Mouse (Mus musculus): ENCODE data around the gene Acot7. TPM values are rescaled to one million over a fixed set of nuclear protein-coding genes. Genes with fewer than 3 reads are reported as not detected.

The Acot7 gene
- polyA plus RNA-seq, 1 experiment, result 15.4 TPM

GRCm38 (mm10) chr4:152263512-152264176 lies 85.7 kb downstream of the Acot7 start:
- Histone ChIP-seq H3K4me3 (ENCODE audit: extremely low read depth, insufficient read depth, insufficient read length) (no peak overlapping the region), H3K36me3 (ENCODE audit: control insufficient read depth, insufficient read depth, low read length) (no peaks in the 10 kb centered on the region), H3K4me1 (ENCODE audit: control insufficient read depth, insufficient read depth, insufficient read length) (no peaks in the 10 kb centered on the region), H3K27me3 (ENCODE audit: control insufficient read depth, insufficient read depth, low read length) (no peaks in the 10 kb centered on the region), H3K27ac (ENCODE audit: insufficient read depth, low read length) (no peak overlapping the region)
- DNase-seq (ENCODE audit: low read depth in 1 of 2, low spot score in 2 of 2), result no peak
- no peak for TF ChIP-seq CTCF (IDR thresholded peaks at IDR 0.05; ENCODE audit: extremely low read depth, insufficient read depth, insufficient read length, insufficient replicate concordance)
- TF ChIP-seq POLR2A (IDR thresholded peaks at IDR 0.05; ENCODE audit: low read depth, low read length), result no peak
- 86% methylated on average over 10 of the region's 10 CpGs for WGBS

- no peak overlapping the region for H3K4me3 ChIP-seq (ENCODE audit: extremely low read depth, insufficient read depth, insufficient read length)
- H3K4me1 ChIP-seq (ENCODE audit: control insufficient read depth, insufficient read depth, insufficient read length), result no peaks in the 10 kb centered on the region
- WGBS, result 81% methylated on average over 4 of the region's 4 CpGs
These were observed 86.2 kb downstream of the Acot7 start for GRCm38 (mm10) chr4:152264177-152264530.

DNA sequence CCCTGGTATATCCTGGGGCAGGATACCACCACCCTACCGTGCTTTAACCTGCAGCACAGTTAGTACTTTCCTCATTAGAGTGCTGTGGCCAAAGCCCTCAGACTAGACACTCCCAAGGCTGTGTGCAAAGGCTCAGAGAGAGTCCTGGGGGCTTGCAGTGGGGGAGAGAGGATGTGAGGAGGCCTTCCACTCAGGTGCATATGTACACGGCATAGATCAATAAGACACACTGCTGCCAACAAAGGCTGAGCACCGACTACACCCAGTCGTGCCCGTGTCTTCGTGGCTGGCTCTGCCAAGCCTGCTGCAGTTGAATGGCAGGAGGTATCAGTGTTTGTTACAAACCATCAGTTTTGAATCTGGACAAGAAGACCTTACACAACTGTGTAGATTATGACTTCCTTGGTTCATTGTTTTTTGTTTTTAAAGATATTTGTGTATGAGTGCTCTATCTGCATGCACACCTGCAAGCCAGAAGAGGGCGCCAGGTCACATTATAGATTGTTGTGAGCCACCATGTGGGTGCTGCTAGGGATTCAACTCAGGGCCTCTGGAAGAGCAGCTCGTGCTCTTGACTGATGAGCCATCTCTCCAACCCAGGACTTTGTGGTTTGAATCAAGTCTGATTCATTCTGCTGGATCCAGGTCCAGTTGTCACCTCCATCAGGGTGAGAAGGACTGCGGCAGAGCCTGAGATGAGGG lies 87.1 kb downstream of the Acot7 start:
- no peak overlapping the region for H3K27ac ChIP-seq (ENCODE audit: insufficient read depth, low read length)
- no peaks in the 10 kb centered on the region for H3K36me3 ChIP-seq (ENCODE audit: control insufficient read depth, insufficient read depth, low read length)
- TF ChIP-seq CTCF (IDR thresholded peaks at IDR 0.05; ENCODE audit: extremely low read depth, insufficient read depth, insufficient read length, insufficient replicate concordance), result no peak
- no peak for TF ChIP-seq POLR2A (IDR thresholded peaks at IDR 0.05; ENCODE audit: low read depth, low read length)
- 91% methylated on average over 9 of the region's 9 CpGs for WGBS
- no peak for DNase-seq (ENCODE audit: low read depth in 1 of 2, low spot score in 2 of 2)
- H3K27me3 ChIP-seq (ENCODE audit: control insufficient read depth, insufficient read depth, low read length), result no peaks in the 10 kb centered on the region
- H3K4me3 ChIP-seq (ENCODE audit: extremely low read depth, insufficient read depth, insufficient read length), result no peak overlapping the region
- H3K4me1 ChIP-seq (ENCODE audit: control insufficient read depth, insufficient read depth, insufficient read length), result no peaks in the 10 kb centered on the region

More at GRCm38 (mm10) chr4:152264177-152264530, 86.2 kb downstream of the Acot7 start:
- no peaks in the 10 kb centered on the region for H3K36me3 ChIP-seq (ENCODE audit: control insufficient read depth, insufficient read depth, low read length)
- no peak for DNase-seq (ENCODE audit: low read depth in 1 of 2, low spot score in 2 of 2)
- TF ChIP-seq CTCF (IDR thresholded peaks at IDR 0.05; ENCODE audit: extremely low read depth, insufficient read depth, insufficient read length, insufficient replicate concordance), result no peak
- no peak for TF ChIP-seq POLR2A (IDR thresholded peaks at IDR 0.05; ENCODE audit: low read depth, low read length)
- H3K27ac ChIP-seq (ENCODE audit: insufficient read depth, low read length), result no peak overlapping the region
- no peaks in the 10 kb centered on the region for H3K27me3 ChIP-seq (ENCODE audit: control insufficient read depth, insufficient read depth, low read length)

- WGBS, result 87% methylated on average over 5 of the region's 5 CpGs
- Histone ChIP-seq H3K36me3 (ENCODE audit: control insufficient read depth, insufficient read depth, low read length) (no peaks in the 10 kb centered on the region), H3K4me1 (ENCODE audit: control insufficient read depth, insufficient read depth, insufficient read length) (no peaks in the 10 kb centered on the region), H3K4me3 (ENCODE audit: extremely low read depth, insufficient read depth, insufficient read length) (no peak overlapping the region), H3K27ac (ENCODE audit: insufficient read depth, low read length) (no peak overlapping the region), H3K27me3 (ENCODE audit: control insufficient read depth, insufficient read depth, low read length) (no peaks in the 10 kb centered on the region)
- TF ChIP-seq CTCF (IDR thresholded peaks at IDR 0.05; ENCODE audit: extremely low read depth, insufficient read depth, insufficient read length, insufficient replicate concordance), result no peak
- no peak for DNase-seq (ENCODE audit: low read depth in 1 of 2, low spot score in 2 of 2)
These were observed 87.9 kb downstream of the Acot7 start for GRCm38 (mm10) chr4:152265791-152266190.

DNA sequence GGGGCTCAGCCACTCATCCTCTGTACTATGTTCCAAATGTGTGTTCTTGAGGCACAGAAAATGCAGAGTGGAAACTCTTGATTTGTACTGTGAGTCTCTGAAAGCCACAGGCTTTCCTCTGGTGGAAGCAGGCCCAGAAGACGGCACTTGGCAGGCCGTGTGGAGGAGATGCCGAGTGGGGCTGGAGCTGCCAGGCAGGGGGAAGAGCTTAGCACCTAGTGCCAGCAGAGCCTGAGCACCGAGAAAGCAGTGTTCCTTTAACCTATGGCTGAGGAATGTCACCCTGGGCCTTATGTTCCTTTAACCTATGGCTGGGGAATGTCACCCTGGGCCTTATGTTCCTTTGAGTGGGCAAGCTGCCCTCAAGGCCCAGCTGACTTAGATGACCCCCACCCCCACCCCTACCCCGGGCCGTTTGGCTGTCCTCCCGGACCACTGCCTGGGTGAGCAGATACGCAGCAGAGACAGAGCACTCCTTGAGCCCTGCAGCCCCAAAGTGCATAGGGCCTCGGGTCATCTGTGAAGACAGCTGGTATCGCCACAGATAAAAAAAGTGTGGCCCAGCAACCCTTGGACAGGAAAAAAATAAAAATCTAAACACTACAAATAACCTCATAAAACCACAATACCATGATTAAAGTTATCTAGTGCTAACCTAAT lies 88.4 kb downstream of the Acot7 start:
- Histone ChIP-seq H3K27ac (ENCODE audit: insufficient read depth, low read length) (no peak overlapping the region), H3K4me1 (ENCODE audit: control insufficient read depth, insufficient read depth, insufficient read length) (no peaks in the 10 kb centered on the region), H3K27me3 (ENCODE audit: control insufficient read depth, insufficient read depth, low read length) (no peaks in the 10 kb centered on the region), H3K4me3 (ENCODE audit: extremely low read depth, insufficient read depth, insufficient read length) (no peak overlapping the region), H3K36me3 (ENCODE audit: control insufficient read depth, insufficient read depth, low read length) (no peaks in the 10 kb centered on the region)
- no peak for DNase-seq (ENCODE audit: low read depth in 1 of 2, low spot score in 2 of 2)
- TF ChIP-seq POLR2A (IDR thresholded peaks at IDR 0.05; ENCODE audit: low read depth, low read length), result no peak
- no peak for TF ChIP-seq CTCF (IDR thresholded peaks at IDR 0.05; ENCODE audit: extremely low read depth, insufficient read depth, insufficient read length, insufficient replicate concordance)
- 87% methylated on average over 10 of the region's 10 CpGs for WGBS

GRCm38 (mm10) chr4:152267748-152268369 lies 89.9 kb downstream of the Acot7 start:
- Histone ChIP-seq H3K4me1 (ENCODE audit: control insufficient read depth, insufficient read depth, insufficient read length) (no peaks in the 10 kb centered on the region), H3K27ac (ENCODE audit: insufficient read depth, low read length) (no peak overlapping the region), H3K36me3 (ENCODE audit: control insufficient read depth, insufficient read depth, low read length) (no peaks in the 10 kb centered on the region), H3K4me3 (ENCODE audit: extremely low read depth, insufficient read depth, insufficient read length) (no peak overlapping the region), H3K27me3 (ENCODE audit: control insufficient read depth, insufficient read depth, low read length) (no peaks in the 10 kb centered on the region)
- DNase-seq (ENCODE audit: low read depth in 1 of 2, low spot score in 2 of 2), result no peak
- 76% methylated on average over 13 of the region's 13 CpGs for WGBS
- TF ChIP-seq POLR2A (IDR thresholded peaks at IDR 0.05; ENCODE audit: low read depth, low read length) (no peak), CTCF (IDR thresholded peaks at IDR 0.05; ENCODE audit: extremely low read depth, insufficient read depth, insufficient read length, insufficient replicate concordance) (no peak)
